Mouse (Mus musculus): ENCODE results near the gene Mboat1. TPM values are rescaled to one million over a fixed set of nuclear protein-coding genes. Genes with fewer than 3 reads are reported as not detected.

Gene Mboat1
- polyA plus RNA-seq (2012; rRNA removed): 71.1 and 89.2 TPM in 2 replicates

GRCm38 (mm10) chr13:30136243-30136922 is at the start of gene Mboat1:
Gene Mboat1, plus strand, starts transcription at chr13:30136489.

Other genes with a start within 250 kb of the Mboat1 start
- gene E2f3, start 150.4 kb upstream of the Mboat1 start, polyA plus RNA-seq (2012; rRNA removed): 3.2 and 3.3 TPM in 2 replicates
- 6.2 and 6.7 TPM in 2 replicates for gene Agtr1a, start 200.0 kb downstream of the Mboat1 start, polyA plus RNA-seq (2012; rRNA removed)

Data from colon, adult 2 months (tissue).